Mouse (Mus musculus): Measurements from ENCODE around the gene Rfng. TPM values are rescaled to one million over a fixed set of nuclear protein-coding genes. Genes with fewer than 3 reads are reported as not detected.
A peak's percentile ranks its signal among the peaks of the same experiment; 100 is the strongest.
"Not testable (repeated sequence)": the region's sequence is repeated elsewhere in the genome, so short reads cannot be mapped to it uniquely, and the experiment has no call there.

Rfng gene
- 1 to 10 TPM; 9.9 to 10.0 TPM for total RNA-seq (2021)
- long read RNA-seq, experiment 1, transcript Rfng-201 (8 exons, 2,118 nt): major isoform, 6 of 12 reads
- long read RNA-seq, experiment 1, partial matches to known transcripts: 1 of 12 reads
- long read RNA-seq, experiment 1, other reads (novel, unspliced or antisense): 4 of 12 reads
- long read RNA-seq, experiment 2, transcript Rfng-201 (8 exons, 2,118 nt): major isoform, 5 of 21 reads
- long read RNA-seq, experiment 2, partial matches to known transcripts: 2 of 21 reads
- long read RNA-seq, experiment 2, other reads (novel, unspliced or antisense): 12 of 21 reads

DNA sequence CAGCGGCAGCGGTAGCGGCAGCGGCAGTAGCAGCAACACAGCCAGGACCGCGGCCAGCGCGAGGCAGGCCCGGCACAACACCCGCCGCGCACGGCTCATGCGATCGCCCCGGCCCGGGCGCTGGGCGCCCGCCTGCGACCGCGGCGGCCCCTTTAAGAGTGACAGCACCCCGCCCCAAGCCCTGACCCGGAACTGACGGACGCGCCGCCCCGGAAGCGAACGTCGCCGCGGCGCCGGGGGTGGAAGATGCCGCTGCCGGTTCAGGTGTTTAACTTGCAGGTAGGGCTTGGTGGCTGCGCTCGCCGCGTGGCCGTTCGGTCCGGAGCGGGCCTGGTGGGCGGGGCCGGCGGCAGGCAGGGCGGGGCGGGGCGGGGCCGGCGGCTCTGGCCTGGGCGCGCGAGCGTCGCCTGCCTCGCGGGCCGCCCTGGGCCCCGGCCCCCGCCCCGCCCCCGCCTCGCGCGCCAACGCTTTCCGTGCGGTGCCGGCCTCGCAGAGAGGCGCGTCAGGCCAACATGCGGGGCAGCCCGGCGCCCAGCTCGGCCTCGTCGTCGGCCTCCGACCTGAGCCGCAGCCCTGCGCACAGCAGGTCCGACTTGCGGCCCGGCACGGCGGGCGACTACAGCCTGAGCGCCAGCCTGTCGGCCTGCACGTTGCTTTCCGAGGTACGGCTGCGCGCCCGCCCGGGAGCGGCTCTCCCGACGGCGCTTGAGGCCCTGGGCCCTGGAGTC is at the start of gene Rfng, which contains the start of gene Gps1:
Gene Rfng, minus strand, starts transcription at position 144 of the 728 bp plus-strand sequence.
Gene Gps1, plus strand, starts transcription at position 209 of the 728 bp plus-strand sequence.
- intact Hi-C loops (cut with DNase I): loop anchor here (10.0 kb wide), 1 partner anchor 289 kb away; the partner anchor contains the start of gene Slc25a10
- DNase-seq: peak; percentile 79 to 80

DNA sequence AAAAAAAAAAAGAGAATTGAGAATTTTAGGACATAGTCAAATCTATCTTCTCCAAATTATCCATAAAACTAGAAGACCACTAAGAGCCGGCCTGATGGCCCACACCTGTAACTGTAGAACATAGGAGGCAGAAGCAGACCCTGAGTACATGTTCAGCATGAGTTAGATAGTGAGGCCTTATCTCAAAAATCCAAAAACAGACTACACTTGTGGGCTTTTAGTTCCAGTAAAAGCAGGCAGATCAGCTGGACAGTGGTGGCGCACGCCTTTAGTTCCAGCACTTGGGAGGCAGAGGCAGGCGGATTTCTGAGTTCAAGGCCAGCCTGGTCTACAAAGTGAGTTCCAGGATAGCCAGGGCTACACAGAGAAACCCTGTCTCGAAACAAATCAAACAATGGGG is 49.0 kb upstream of the Rfng start:
- DNase-seq; intact Hi-C loops (cut with DNase I): not testable (repeated sequence)

DNA sequence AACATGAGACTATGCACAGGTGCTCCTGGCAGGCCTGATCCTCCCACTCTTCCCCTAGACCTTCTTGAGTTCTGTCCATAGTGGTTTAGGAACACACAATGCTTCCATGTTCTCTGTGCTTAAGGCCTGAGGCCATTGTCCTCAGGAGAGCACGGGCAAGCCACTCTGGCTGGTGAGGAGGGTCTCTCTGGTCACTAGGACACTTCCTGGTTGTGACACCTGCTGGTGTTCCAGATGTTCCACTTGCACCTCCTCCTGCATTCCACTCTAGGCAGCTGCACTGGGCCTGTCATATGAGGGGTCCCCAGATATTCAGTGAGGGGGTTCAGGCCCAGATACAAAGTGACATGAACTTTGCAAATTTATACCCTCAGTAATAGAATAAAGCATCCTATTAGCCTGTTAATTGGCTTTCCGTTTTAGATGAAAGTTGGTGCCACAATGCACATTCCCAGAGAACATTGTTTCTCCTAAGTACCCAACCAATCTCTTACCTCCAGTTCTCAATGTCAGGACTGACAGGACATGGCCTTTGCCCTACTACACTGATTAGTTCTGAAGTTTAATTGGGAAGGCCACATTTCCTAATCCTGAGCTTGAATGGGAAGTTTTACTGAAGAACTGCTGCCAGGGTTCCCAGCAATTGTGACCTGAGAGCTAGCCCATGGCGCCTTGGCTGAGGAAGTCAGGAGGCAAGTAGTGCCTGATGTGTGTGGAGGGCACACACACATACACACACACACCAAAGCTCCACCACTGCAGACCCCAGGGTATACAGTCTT is 47.8 kb upstream of the Rfng start:
- intact Hi-C loops (cut with DNase I): no loop called here

DNA sequence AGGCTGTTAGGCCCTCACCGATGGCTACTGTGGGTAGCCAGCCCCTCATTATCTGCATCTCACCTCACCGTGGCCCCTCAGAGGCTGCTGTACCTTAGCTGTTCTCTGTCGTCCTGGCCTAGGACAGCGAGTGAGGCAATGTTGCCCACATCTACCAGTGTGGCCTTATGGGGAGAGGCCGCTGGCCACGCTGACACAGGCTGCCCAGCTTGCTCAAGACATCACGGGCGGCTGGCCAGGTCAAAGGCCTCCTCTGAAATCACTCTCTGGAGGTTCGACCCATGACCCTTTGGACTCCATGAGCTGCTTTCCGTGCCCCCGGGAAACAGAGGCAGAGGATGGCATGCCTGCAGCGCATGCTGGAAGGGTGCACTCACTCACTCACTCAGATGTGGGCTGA is 46.7 kb upstream of the Rfng start:
- intact Hi-C loops (cut with DNase I): no loop called here
- no peak for DNase-seq

More for the DNA sequence above, 47.8 kb upstream of the Rfng start:
- DNase-seq: peak in 1 of 2 experiments; percentile 7

DNA sequence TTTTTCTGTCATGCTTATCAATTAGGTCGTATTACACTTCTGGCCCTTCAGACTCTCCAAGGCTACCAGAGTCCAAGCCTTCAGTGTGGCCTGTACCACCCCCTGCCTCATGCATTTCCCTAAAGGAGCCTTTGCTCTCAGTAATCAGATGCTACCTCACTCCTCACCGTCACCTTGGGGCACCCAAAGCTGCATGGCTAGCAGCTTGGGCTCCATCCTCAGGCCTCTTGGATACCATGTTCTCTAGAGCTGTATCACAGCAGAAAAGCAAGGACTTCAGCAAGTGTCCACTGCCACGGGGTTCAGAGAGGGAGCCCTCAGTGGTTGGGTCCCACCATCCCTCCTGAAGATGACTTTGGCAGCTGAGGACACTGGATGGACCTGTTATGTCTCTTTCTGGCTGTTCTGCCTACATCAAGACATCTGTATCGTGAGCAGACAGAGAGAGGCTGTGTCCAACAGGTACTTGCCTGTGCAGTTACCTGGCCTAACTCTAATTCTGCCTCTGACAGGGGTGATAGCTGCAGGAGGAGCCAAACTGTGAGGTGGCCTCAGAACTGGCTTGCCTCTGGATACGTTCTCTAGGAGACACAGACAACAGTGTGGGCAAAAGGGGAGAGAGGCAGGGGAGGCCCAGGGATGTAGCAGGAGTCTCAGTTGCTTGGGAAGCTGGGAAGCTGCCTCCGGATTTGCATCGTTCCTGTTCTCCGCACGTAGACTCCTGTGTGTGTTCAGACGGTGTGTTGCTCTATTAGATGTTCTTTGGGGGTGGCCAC is 45.9 kb upstream of the Rfng start:
- no peak for DNase-seq
- intact Hi-C loops (cut with DNase I): no loop called here

DNA sequence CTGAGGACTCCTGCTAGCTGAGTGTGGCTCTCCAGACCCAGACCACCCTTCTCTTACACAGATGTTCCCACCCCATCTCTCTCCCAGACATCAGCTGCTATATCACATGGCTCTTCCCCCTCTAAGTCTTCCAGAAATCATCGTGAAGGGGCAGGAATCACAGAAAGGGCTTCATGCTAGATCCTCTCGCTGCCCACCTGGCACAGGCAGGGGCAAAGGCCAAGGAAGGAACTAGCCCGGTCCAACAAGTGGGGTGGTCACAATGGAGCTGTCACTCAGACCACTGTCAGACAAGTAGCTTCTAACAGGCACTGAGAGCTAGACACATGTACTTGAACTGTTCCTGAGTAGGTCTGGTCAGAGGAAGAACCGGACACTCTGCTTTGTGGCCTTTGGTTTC is 44.4 kb upstream of the Rfng start:
- intact Hi-C loops (cut with DNase I): no loop called here

DNA sequence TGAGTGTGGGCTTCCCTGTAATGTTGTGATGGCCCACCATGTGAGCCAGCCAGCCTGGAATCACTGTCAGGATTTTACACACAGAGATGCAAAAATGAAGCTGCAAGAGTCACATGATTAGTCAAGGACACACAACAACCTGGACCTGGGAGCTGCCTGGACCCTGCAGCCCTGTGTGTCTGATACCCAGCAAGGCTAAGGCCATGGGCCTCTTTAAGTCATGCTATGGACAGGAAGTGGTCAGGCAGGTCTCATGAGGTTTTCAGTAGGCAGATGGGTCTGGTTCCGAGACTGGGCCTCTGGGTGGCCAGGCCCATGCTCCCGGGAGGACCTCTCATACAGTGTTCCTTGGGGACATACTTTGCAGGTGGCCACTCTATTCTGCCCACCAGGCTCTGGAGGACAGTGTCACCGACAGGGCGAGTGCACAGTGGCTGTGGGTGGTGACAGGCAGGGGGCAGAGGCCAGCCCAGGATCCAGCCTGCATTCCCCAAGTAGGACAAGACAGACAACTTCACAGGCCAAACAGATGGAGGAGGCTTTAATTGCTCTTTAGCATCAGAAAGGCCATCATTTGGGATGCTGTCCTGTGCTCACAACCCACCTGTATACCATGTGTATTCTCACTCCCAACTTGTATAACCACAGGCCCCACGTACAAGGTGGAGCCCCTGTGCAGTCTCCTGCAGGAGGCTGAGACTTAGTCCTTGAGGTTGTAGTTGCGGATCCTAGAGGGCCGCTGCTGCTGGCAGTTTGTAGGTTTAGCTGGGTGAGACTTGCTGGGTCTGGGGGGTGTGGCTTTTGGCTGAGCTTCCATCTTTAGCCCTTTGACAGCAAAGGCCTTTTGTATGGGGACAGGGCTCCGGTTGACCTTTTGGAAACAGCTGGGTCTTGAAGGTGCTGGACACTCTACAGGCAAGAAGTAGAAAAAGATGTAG is 42.3 kb upstream of the Rfng start:
- intact Hi-C loops (cut with DNase I): no loop called here

More for the DNA sequence above, 44.4 kb upstream of the Rfng start:
- DNase-seq: no peak

DNA sequence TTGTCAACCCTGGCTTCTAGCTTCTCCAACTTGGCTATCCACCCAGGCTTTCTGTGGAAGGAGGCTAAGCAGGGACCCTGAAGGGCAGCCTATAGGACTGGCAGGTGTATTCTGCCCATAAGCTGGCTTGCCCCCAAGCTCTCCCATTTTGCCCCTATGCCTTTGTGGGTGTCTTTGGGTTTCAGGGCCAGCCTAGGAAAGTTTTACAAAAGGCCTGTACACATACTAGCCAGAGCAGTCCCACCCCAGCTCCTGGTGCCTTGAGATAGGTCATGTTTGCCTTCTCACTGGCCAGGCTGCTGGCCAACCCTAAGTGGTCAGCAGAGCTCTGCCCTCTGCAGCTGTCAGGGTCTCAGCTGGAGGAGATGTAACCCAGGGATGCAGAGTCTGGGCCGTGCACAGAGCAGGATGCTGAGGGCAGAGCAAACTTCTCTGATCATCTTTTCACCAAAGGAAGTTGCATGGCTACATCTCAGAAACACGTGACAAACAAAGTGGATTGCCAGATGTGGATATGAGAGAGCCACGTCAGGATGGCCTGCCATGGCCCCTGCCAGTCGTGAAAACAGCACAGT is 41.4 kb upstream of the Rfng start:
- intact Hi-C loops (cut with DNase I): no loop called here

More for the DNA sequence above, 42.3 kb upstream of the Rfng start:
- no peak for DNase-seq

DNA sequence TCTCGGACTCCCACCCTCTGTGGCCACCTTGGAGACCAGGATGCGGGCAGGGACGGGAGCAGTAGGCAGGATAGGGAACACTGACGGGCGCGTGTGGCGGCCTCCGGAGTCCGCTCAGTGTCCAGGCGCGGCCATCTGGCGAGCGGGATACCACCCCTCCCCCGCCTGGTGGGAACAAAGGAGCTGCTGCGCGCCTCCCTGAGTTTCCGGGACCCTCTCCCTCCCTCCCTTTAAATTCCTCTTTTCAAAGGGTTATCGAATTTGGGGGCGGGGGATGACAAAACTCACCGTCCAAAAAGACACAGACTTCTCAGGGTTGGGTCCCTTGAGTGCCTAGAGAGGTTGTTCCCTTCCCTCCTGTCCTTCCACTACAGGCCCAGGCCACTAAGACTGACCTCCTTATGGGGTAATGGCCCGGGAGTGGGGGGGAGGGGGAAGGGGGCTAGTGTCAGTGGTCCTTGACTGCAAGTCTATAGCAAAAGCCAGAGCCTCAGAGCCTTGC is 40.8 kb upstream of the Rfng start:
- intact Hi-C loops (cut with DNase I): no loop called here
- no peak for DNase-seq

More for the DNA sequence above, 41.4 kb upstream of the Rfng start:
- DNase-seq: no peak

DNA sequence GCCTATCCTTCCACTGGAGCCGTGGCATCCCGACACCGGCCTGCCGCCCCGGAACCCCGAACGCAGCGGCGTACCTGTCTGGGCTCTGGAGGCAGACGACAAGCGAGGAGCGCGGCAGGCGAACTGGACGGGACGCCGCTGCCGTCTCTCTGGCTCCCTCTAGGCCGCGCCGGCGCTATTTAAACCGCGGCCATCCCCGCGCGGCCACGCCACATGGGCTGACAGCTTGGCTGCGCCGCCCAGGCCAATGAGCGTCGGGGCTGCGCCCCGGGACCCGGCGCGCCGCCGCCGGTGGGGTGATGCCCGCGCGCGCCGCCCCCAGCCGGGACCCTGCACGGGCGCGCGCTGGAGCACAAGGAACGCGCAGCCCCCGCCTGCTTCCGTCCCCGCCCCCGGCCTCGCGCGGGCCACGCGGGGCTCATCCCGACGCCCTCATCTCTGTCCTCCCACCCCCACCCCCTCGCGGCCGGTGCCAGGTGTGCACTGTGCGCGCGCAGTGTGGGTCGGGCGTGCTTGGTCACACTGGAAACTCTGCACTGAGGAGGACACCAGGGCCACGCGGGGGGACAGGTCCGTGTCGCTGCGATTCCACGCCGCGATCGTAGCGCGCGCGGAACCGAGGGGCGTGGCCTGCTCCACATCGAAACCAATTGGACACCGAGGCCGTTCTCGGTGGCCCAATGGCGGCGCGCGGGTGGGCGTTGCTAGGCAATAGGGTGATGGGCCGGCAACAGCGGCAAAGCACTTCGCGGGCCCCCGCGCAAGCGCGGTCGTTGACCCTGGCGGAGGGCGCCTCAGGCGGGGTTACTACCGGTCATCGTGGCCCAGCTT is 40.2 kb upstream of the Rfng start, which contains the start of gene Fasn:
Gene Fasn, minus strand, starts transcription at position 592 of the 831 bp plus-strand sequence.
- intact Hi-C loops (cut with DNase I): no loop called here

DNA sequence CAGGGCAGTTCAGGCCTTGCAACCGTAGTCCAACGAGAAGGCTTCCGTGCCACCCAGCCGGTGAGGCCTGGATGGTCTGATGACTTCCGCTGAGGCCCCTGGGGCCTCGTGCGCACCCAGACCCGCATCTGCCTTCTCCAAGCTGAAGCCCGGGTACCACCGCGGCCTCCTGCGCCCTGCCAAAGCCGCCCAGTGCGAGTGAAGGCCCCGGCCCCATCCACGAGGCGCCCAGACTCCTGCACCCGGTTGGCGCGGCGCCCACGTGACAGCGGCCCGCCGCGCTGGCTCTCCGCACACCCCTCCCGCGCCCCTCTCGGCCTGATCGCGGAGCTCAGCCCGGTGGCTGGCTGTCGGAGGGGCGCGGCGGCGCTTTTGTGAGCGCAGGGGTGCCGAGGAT is 39.5 kb upstream of the Rfng start:
- intact Hi-C loops (cut with DNase I): no loop called here
- no peak for DNase-seq

More for the DNA sequence above, 40.2 kb upstream of the Rfng start, which contains the start of gene Fasn:
- peak; percentile 91 to 94 for DNase-seq

DNA sequence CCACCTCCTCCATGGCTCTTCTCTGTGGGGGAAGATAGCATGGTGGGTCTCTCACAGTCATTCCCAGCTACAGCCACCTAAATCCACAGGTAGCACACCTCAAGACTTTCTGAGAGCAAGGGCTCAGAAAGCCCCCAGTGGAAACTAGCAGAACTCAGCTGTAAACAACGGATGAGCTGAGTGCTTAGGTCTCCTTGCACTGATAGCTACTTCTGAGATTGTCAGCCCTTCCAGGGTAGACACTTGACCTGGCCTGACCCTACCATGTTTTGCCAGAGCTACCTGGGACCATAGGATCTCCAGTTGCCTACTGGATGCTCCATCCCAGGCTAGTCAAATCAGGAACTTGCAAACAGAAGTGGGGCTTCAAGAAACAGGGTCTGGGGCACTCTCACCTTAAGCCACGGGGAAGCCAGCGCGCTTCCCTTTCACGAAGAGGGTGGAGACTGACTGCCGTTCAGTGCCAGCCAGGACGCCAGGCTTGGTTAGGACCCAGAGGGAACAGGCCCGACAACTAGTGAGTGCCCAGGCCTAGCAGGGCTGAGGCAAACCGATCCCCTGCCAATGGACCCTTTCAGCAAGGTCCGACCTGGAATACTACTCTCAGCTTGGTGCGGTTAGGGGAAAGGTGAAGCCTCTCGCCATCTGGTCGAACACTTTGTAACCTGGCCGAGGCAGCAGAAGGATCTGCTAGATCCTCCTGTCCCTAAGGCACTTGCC is 39.0 kb upstream of the Rfng start:
- intact Hi-C loops (cut with DNase I): no loop called here
- DNase-seq: no peak

DNA sequence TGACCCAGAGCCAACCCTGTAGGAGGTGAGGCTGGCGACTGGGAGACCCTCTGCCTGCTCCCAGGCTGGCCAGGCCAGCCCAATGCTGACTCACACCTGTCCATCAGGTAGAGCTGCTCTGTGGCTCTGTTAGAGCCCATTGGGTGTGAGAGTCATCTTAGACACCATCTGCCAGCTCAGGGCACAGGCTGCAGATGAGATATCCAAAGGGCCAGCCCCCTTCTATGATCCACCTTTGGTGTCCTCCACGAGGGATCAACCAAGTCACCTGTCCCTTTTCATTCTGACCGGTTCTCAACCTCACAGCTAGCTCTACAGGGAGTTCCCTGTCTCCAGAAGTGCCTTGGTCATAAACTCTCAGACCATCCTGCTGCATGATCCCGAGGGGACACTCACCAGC is 38.3 kb upstream of the Rfng start:
- intact Hi-C loops (cut with DNase I): no loop called here
- DNase-seq: no peak

DNA sequence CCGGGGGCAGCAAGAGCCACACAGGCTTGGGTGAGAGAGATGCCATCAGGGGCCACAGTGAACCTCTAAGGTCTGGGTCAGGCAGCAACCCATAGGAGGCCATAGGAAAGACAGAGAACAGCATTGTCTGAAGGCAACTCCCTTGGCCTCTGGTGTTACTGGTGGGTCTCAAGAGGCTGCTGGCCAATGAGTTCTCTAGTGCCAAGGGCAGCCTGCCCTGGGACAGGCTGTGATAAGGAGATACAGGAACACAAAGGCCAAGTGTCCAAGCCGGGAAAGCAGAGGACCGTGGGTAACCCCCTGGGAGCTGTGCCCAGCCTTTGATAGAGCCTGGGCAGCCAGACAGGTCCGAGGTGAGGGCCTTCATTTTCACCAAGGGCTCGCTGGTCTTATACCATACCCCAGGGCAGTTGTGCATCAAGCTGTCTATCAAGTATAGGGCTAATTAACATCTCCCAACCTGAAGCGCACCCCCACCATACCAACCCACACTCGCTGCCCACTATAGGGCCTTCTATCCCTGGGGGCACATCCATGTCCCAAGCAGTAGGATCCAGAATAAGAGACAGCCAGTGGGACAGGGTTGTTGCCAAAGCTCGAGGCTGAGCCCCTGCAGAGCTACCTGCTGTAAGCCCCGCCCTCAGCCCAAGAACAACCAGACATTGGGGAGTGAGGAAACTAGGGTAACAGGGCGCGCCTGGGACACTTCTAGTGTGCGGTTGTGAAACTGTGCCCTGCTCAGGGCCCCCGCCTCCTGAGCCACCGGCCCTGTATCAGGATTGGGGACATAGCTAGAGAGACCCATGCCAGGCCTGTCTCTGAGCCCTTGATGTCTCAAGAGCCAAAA is 37.3 kb upstream of the Rfng start:
- no peak for DNase-seq
- intact Hi-C loops (cut with DNase I): no loop called here

DNA sequence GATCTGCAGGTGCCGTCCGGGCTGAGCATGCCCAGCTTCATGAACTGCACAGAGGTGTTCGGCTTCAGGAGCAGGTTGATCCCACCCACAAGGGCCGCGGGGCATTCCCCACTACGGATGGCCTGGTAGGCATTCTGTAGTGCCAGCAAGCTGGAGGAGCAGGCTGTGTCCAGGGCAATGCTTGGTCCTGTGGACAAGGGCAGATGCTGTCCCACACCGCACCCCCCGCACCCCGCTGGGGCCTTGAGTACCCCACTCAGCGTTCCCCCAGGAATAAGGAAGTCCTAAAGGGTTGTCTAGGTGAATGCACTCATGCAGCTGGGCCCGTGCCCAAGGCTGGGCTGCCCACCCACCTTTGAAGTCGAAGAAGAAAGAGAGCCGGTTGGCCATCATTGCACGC is 36.5 kb upstream of the Rfng start:
- intact Hi-C loops (cut with DNase I): no loop called here
- no peak for DNase-seq

DNA sequence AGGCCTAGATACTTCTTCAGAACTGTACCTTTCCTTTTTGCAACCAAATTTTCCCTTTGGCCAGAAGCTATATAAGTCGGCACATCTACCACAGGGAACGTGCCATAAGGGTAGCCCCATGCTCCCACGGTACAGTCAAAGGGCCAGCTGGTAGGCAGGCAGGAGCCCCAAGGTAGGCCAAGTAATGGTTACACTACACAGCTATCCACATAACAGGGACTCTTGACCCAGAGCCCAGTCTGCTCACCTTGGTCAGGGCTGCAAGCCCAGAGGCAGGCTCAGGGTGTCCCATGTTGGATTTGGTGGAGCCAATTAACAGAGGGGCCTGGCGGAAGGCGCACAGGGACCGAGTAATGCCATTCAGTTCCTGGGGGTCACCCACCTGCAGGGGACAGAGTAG is 35.5 kb upstream of the Rfng start:
- DNase-seq: no peak
- intact Hi-C loops (cut with DNase I): no loop called here

All from gastrocnemius, postnatal 36 days (tissue).